Mouse (Mus musculus) hindbrain, embryonic 11.5 days (tissue): ENCODE measurements around the gene Klhl26. TPM values are rescaled to one million over a fixed set of nuclear protein-coding genes. Genes with fewer than 3 reads are reported as not detected.

Experiments used
- ATAC-seq: fragments of 200-750 bp; cut with Nextera tagmentation; 2 replicates; pipeline ENCODE4 v1.8.0; 2017; ENCODE audit warnings: mild to moderate bottlenecking, moderate TSS enrichment, moderate library complexity; ENCODE audit not compliant: low FRiP score
- DNase-seq: peaks from one replicate; pipeline ENCODE4 v3.0.0-alpha.2; 2015; ENCODE audit warnings: low spot score
- H3K27ac ChIP-seq: fragments of 300-500 bp; sonication (generic); 2 replicates; pipeline ENCODE4 v1.5.1; 2014; ENCODE audit warnings: mild to moderate bottlenecking, low read depth, low read length
- H3K27me3 ChIP-seq: fragments of 300-500 bp; sonication (generic); 2 replicates; pipeline ENCODE4 v1.6.1; 2014; ENCODE audit warnings: mild to moderate bottlenecking, low read length, moderate library complexity, mixed read lengths; ENCODE audit not compliant: control insufficient read depth, insufficient read depth
- H3K36me3 ChIP-seq: fragments of 300-500 bp; sonication (generic); 2 replicates; pipeline ENCODE4 v1.6.1; 2014; ENCODE audit warnings: mild to moderate bottlenecking, low read length, moderate library complexity, mixed read lengths; ENCODE audit not compliant: control insufficient read depth, insufficient read depth
- H3K4me1 ChIP-seq: fragments of 300-500 bp; sonication (generic); replicated peaks from 2 replicates; pipeline ENCODE4 v1.6.1; 2014; ENCODE audit warnings: low read length, mixed read lengths; ENCODE audit not compliant: control insufficient read depth, insufficient read depth
- H3K4me2 ChIP-seq: fragments of 300-500 bp; sonication (generic); replicated peaks from 2 replicates; pipeline ENCODE4 v1.6.1; 2014; ENCODE audit warnings: mild to moderate bottlenecking, low read depth, low read length
- H3K4me3 ChIP-seq: fragments of 300-500 bp; sonication (generic); 2 replicates; pipeline ENCODE4 v1.5.1; 2014; ENCODE audit warnings: low read depth, low read length
- H3K9ac ChIP-seq: fragments of 300-500 bp; sonication (generic); 2 replicates; pipeline ENCODE4 v1.6.1; 2014; ENCODE audit warnings: low read depth, low read length
- H3K9me3 ChIP-seq: fragments of 300-500 bp; sonication (generic); 2 replicates; pipeline ENCODE4 v1.6.1; 2016; ENCODE audit warnings: low read length; ENCODE audit not compliant: control insufficient read depth
- WGBS: fragments of 180-500 bp; shearing (Covaris S2); extraction: QIAGEN DNeasy Blood & Tissue Kit; methylation state at CpG from one replicate; pipeline ENCODE4 v1.1.7; 2014; 5-methylcytosine and 5-hydroxymethylcytosine counted together
- polyA plus RNA-seq: library from polyadenylated mRNA; unstranded; fragments of >200 nt; fragmentation: Nextera tagmentation; extraction: Ambion mirVana; gene quantifications from 2 replicates; pipeline ENCODE4 v1.2.1, GENCODE M21; 2014

Klhl26 gene
- polyA plus RNA-seq, 1 experiment from 2014 or later, result 11.1 TPM

- Histone ChIP-seq H3K4me3 (no peak overlapping the region; the same call in 1 of the 2 replicates), H3K27me3 (no peaks in the 10 kb centered on the region), H3K9me3 (no peaks in the 10 kb centered on the region), H3K27ac (no peak overlapping the region), H3K9ac (no peak overlapping the region), H3K4me1 (peaks cover 2% of the 10 kb centered on the region; the same call in 1 of the 2 replicates), H3K36me3 (no peaks in the 10 kb centered on the region), H3K4me2 (no peak overlapping the region; the same call in 1 of the 2 replicates)
- DNase-seq (no peak), ATAC-seq (no peak)
- WGBS, result 100% methylated on average over 2 of the region's 2 CpGs
Observed at GRCm38 (mm10) chr8:70438423-70438822, 38.3 kb downstream of the Klhl26 start.

DNA sequence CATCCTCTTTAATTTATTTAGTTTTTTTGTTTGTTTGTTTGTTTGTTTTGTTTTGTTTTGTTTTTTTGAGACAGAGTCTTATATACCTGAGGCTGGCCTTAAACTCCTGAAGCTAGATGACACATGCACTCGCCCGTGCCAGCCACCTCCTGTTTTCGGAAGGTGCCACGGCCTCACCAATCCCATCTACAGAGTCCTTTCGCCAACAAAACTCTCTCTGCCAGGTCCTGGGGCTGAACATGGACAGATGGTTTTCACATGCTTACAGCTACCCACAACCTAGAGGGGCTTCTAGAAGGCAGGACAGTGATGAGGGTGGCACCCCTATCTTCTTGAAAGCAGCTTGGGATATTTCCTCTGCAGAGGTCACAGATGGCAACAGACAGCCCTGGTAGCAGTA, 41.6 kb downstream of the Klhl26 start:
- DNase-seq (no peak), ATAC-seq (no peak)
- no peak overlapping the region for H3K4me3 ChIP-seq
- H3K9me3 ChIP-seq, result no peaks in the 10 kb centered on the region
- H3K36me3 ChIP-seq, result no peaks in the 10 kb centered on the region
- WGBS, result 91% methylated on average over 5 of the region's 5 CpGs
- H3K9ac ChIP-seq, result no peak overlapping the region
- H3K27me3 ChIP-seq, result no peaks in the 10 kb centered on the region
- H3K4me1 ChIP-seq, result peaks cover 2% of the 10 kb centered on the region; the same call in 1 of the 2 replicates
- H3K4me2 ChIP-seq, result no peak overlapping the region
- H3K27ac ChIP-seq, result no peak overlapping the region

GRCm38 (mm10) chr8:70432991-70433536, 43.7 kb downstream of the Klhl26 start:
- no peaks in the 10 kb centered on the region for H3K27me3 ChIP-seq
- no peaks in the 10 kb centered on the region for H3K9me3 ChIP-seq
- ATAC-seq, result no peak; the same call in 1 of the 2 replicates
- no peak overlapping the region for H3K9ac ChIP-seq
- no peak overlapping the region for H3K4me2 ChIP-seq
- H3K27ac ChIP-seq, result no peak overlapping the region
- no peak overlapping the region for H3K4me3 ChIP-seq
- no peak for DNase-seq
- no peaks in the 10 kb centered on the region for H3K36me3 ChIP-seq
- WGBS, result 45% methylated on average over 4 of the region's 4 CpGs
- 0 out of 2 replicates have a peak, but pooled peaks cover 2% of the 10 kb centered on the region for H3K4me1 ChIP-seq

- H3K4me2 ChIP-seq, result no peak overlapping the region
- no peak for DNase-seq
- H3K4me1 ChIP-seq, result 0 out of 2 replicates have a peak, but pooled peaks cover 2% of the 10 kb centered on the region
- H3K27me3 ChIP-seq, result no peaks in the 10 kb centered on the region
- no peak for ATAC-seq
- H3K27ac ChIP-seq, result no peak overlapping the region
- H3K36me3 ChIP-seq, result no peaks in the 10 kb centered on the region
- 94% methylated on average over 4 of the region's 4 CpGs for WGBS
- H3K9me3 ChIP-seq, result no peaks in the 10 kb centered on the region
- H3K4me3 ChIP-seq, result no peak overlapping the region
- H3K9ac ChIP-seq, result no peak overlapping the region
Observed at GRCm38 (mm10) chr8:70431213-70431612, 45.6 kb downstream of the Klhl26 start.

DNA sequence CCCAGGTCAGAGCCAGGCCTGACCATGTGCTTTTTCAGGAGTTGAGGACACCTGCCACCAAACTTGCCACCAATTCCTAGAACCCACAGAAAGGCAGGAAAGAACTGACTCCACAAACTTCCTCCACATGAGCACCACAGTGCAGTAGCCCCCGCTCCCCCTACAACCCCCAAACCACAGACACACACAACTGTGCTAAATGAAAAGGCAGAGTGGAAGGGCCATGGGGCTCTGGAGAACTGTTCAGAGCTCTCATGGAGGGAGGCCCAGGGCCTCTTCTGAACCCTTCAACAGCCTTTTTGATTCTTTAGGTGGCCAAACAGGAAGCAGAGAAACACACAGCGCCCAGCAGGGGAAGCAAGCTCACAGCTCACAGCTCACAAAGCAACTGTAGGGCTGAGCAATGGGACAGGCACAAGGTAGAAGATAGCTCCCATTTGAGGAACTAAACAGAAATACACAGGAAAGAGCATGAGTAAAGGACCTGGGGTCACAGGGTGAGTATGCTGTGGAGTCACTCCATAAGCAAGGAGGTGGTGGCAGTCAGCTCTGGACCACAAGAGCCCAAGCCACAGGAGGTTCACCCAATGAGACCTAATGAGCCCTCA, 50.4 kb downstream of the Klhl26 start:
- H3K4me1 ChIP-seq, result no peaks in the 10 kb centered on the region
- H3K36me3 ChIP-seq, result no peaks in the 10 kb centered on the region
- no peak overlapping the region for H3K27ac ChIP-seq
- H3K4me2 ChIP-seq, result no peak overlapping the region
- H3K4me3 ChIP-seq, result no peak overlapping the region
- DNase-seq (no peak), ATAC-seq (no peak)
- H3K9me3 ChIP-seq, result no peaks in the 10 kb centered on the region
- no peaks in the 10 kb centered on the region for H3K27me3 ChIP-seq
- no peak overlapping the region for H3K9ac ChIP-seq
- 88% methylated on average over 2 of the region's 2 CpGs for WGBS

- WGBS, result 77% methylated on average over 2 of the region's 2 CpGs
- ATAC-seq, result no peak
- Histone ChIP-seq H3K36me3 (no peaks in the 10 kb centered on the region), H3K4me3 (no peak overlapping the region), H3K27ac (no peak overlapping the region), H3K4me2 (no peak overlapping the region), H3K27me3 (no peaks in the 10 kb centered on the region), H3K4me1 (no peaks in the 10 kb centered on the region), H3K9me3 (no peaks in the 10 kb centered on the region), H3K9ac (no peak overlapping the region)
- DNase-seq, result no peak
Observed at GRCm38 (mm10) chr8:70422722-70423121, 54.0 kb downstream of the Klhl26 start.

- no peak for DNase-seq
- ATAC-seq, result no peak
- Histone ChIP-seq H3K4me1 (peaks cover 3% of the 10 kb centered on the region; the same call in 1 of the 2 replicates), H3K27ac (no peak overlapping the region), H3K4me2 (no peak overlapping the region), H3K36me3 (no peaks in the 10 kb centered on the region), H3K4me3 (no peak overlapping the region), H3K27me3 (no peaks in the 10 kb centered on the region), H3K9ac (no peak overlapping the region), H3K9me3 (no peaks in the 10 kb centered on the region)
- WGBS, result 83% methylated on average over 18 of the region's 18 CpGs
Observed at GRCm38 (mm10) chr8:70421349-70422104, 55.2 kb downstream of the Klhl26 start.

DNA sequence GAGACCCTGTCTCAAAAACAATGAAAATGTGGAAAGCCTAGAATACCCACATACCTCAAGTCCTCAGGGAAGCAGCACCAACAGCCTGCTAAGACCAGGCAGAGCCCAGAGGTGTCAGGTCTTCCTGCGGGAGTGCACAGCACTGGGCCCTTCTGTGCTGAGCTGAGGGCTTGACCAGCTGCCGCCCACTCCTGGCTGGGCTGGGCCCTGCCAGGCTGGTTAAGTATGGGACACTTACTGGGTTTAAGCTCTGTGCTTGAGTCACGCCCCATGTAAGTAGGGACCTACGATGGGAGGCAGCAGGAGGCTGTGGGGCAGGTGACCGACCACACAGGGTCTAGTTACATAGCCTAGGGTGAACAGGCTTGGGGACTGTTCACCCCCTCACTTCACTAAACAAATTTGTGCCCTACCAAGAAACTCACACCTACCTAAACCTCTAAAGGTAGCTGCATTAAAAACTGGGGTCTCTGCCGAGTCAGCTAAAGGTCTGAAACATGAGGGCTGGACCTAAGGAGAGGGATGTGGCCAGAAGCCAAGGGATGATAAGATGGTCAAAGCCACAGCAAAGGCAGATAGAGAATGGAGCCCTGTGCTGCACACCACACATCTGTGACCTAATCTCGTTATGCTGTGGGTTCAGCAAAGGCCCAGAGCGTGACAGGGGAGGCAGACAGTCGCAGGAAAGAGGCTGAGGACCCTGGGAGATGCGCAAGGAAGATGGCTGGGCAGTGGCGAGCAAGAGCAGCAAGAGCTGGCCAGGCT, 56.7 kb downstream of the Klhl26 start:
- H3K27ac ChIP-seq, result no peak overlapping the region
- no peak overlapping the region for H3K9ac ChIP-seq

More for the DNA sequence above, 56.7 kb downstream of the Klhl26 start:
- WGBS, result 80% methylated on average over 11 of the region's 11 CpGs
- DNase-seq (no peak), ATAC-seq (peak; percentile 36; the same call in 1 of the 2 replicates)
- Histone ChIP-seq H3K4me1 (peaks cover 8% of the 10 kb centered on the region; the same call in 1 of the 2 replicates), H3K27me3 (no peaks in the 10 kb centered on the region), H3K4me3 (no peak overlapping the region), H3K4me2 (no peak overlapping the region), H3K9me3 (no peaks in the 10 kb centered on the region), H3K36me3 (no peaks in the 10 kb centered on the region)
